ENCODE assay signal across 23 mouse cellular contexts in genomic region chr9:115271556-115271955, GRCm38 (mm10).
"Had no signal": no experiment of that assay in that cellular context is flagged by ENCODE, and none has a peak within 500 bp of the region (broad histone marks: within the 10 kb centered on the region; RNA-seq: fewer than 3 reads in every experiment).

No protein-coding gene starts in this region.

- H3K9me3 ChIP-seq: limb, embryonic 15.5 days; lung, embryonic 15.5 days; megakaryocyte, embryonic 14.5 days; midbrain, embryonic 13.5 days; midbrain, embryonic 15.5 days; neural tube, embryonic 13.5 days; neural tube, embryonic 15.5 days; stomach, embryonic 15.5 days had no signal

- H3K4me2 ChIP-seq: limb, embryonic 15.5 days; lung, embryonic 15.5 days; midbrain, embryonic 11.5 days; midbrain, embryonic 13.5 days; midbrain, embryonic 15.5 days; neural tube, embryonic 13.5 days; neural tube, embryonic 15.5 days; stomach, embryonic 15.5 days had no signal

- DNase-seq: lung, adult 2 months; retina, postnatal 1 day; right cerebral cortex, adult 18-20 months; right cerebral cortex, postnatal 25 days; right cerebral cortex, postnatal 4 days; spleen, adult 18-20 months; thymus, adult 2 months; thymus, postnatal 25 days; thymus, postnatal 4 days had no signal

- H3K9ac ChIP-seq: limb, embryonic 15.5 days; liver, embryonic 14.5 days; lung, embryonic 15.5 days; midbrain, embryonic 13.5 days; midbrain, embryonic 15.5 days; neural tube, embryonic 13.5 days; neural tube, embryonic 15.5 days; stomach, embryonic 15.5 days had no signal

- H3K27me3 ChIP-seq: limb, embryonic 15.5 days; lung, embryonic 15.5 days; megakaryocyte, embryonic 14.5 days; midbrain, embryonic 13.5 days; midbrain, embryonic 15.5 days; neural tube, embryonic 13.5 days; neural tube, embryonic 15.5 days; stomach, embryonic 15.5 days had no signal

- H3K4me3 ChIP-seq: limb, embryonic 15.5 days; lung, embryonic 15.5 days; megakaryocyte, embryonic 14.5 days; midbrain, embryonic 13.5 days; midbrain, embryonic 15.5 days; myocyte; neural tube, embryonic 13.5 days; neural tube, embryonic 15.5 days; stomach, embryonic 15.5 days had no signal

- H3K27ac ChIP-seq: limb, embryonic 15.5 days; liver, embryonic 14.5 days; lung, embryonic 15.5 days; macrophage; midbrain, embryonic 13.5 days; midbrain, embryonic 15.5 days; neural tube, embryonic 13.5 days; neural tube, embryonic 15.5 days; stomach, embryonic 15.5 days; stomach, postnatal 0 days had no signal

- H3K4me1 ChIP-seq: limb, embryonic 15.5 days; lung, embryonic 15.5 days; midbrain, embryonic 13.5 days; midbrain, embryonic 15.5 days; neural tube, embryonic 13.5 days; neural tube, embryonic 15.5 days; stomach, embryonic 15.5 days had no signal

- ATAC-seq: lung, postnatal 0 days; midbrain, embryonic 13.5 days; midbrain, embryonic 15.5 days had no signal
